Mouse (Mus musculus) gastrocnemius, postnatal 10 days (tissue): ENCODE results near the gene Dennd4a. TPM values are rescaled to one million over a fixed set of nuclear protein-coding genes. Genes with fewer than 3 reads are reported as not detected.

ENCODE experiments used
- DNase-seq: peaks from one replicate; pipeline ENCODE4 v3.0.0; 2021; ENCODE audit warnings: mixed read lengths
- total RNA-seq, 2 experiments: library from RNA; stranded (reverse); gene quantifications; 2 replicates each; pipeline ENCODE4 v1.2.3; 2021

The Dennd4a gene
- total RNA-seq, 2 experiments from 2014 or later: 7.7 to 13.1 TPM

- no peak for DNase-seq
Measured at GRCm38 (mm10) chr9:64790673-64791660, 20.2 kb upstream of the Dennd4a start.

- no peak for DNase-seq
Measured at GRCm38 (mm10) chr9:64791676-64792075, 19.5 kb upstream of the Dennd4a start.

DNA sequence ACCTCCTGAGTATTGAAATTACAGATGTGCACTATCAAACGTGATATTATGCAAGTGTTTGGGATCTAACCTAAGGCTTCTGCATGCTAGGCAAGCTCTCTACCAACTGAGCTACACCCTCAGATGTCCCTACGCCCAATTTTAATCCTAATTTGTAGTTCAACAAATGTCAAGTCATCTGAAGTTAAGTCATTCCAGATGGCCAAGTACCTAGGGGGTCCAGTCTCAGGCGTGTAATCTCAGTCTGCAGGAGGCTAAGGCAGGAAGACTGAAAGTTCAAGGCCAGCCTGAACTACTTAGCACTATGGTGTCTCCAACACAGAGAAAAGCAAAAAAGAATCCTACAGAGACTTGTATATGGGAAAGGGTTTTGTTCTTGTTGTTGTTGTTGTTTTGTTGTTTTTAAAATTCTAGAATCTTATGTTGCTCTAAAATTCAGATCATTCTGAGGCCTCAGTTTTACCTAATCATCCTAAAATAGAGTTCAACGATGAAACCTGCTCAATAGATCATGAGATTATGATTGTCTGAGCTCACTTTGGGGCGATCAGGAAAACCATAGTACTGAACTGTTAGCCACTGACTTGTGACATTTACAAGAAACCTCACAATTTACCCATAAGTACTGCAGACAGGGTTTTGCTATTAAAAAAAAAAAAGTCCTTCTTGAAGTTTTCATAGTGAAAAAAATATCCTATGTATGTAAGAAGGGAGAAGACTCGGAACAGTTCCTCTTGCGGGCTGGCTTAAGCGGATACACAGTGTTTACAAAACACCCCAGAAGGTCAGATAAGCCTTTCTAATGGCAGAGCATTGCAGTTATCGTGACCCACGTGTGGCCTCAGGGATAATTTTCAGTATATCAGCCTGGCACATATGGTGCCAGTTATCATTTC, 18.5 kb upstream of the Dennd4a start:
- no peak for DNase-seq

DNA sequence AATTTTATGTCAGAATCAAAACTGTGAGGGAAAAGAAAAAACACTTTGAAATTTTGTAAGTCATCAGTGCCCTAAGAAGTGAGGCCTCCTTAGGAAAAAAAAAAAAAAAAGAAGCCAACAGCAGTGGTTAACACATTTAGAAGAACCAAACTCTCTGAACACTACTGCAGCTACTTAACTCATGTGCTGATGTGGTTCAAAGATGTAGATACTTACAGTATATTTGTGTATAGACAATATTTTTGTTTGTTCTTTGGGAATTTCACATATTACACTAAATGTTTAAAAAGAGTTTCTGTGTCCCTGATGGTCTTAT, 17.9 kb upstream of the Dennd4a start:
- no peak for DNase-seq

GRCm38 (mm10) chr9:64793794-64794193, 17.3 kb upstream of the Dennd4a start:
- no peak for DNase-seq

- DNase-seq: no peak
Measured at GRCm38 (mm10) chr9:64794448-64795420, 16.4 kb upstream of the Dennd4a start.

DNA sequence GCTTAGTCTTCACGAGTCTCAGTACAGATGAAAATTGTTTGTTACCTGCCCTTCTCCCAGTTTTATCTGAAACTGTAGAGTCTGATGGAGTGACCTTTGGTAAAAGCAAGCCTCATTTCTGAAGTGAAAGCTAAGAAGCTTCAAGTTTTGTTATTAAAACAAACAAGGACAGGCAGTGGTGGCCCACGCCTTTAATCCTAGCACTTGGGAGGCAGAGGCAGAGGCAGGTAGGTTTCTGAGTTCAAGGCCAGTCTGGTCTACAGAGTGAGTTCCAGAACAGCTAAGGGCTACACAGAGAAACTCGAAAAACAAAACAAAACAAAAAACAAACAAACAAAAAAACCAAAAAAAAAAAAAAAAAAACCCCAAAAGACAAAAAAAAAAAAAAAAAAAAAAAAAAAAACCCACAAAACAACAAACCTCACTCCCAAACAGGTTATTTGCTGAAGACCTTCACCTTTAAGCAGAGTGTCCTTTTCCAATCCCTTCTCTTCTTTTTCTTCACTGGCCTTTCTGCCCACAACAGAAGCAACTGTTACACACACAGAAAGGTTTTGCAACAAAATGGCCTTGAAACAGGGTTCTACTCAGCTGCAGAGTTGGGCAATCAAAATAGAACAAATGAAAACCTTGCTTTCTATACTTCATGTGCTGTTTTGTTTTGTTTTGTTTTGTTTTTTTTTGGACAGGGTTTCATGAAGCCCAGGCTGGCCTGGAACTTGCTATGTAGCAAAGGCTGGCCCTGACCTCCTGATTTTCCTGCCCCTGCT, 15.1 kb upstream of the Dennd4a start:
- DNase-seq: no peak

GRCm38 (mm10) chr9:64797392-64797791, 13.7 kb upstream of the Dennd4a start:
- no peak for DNase-seq

DNA sequence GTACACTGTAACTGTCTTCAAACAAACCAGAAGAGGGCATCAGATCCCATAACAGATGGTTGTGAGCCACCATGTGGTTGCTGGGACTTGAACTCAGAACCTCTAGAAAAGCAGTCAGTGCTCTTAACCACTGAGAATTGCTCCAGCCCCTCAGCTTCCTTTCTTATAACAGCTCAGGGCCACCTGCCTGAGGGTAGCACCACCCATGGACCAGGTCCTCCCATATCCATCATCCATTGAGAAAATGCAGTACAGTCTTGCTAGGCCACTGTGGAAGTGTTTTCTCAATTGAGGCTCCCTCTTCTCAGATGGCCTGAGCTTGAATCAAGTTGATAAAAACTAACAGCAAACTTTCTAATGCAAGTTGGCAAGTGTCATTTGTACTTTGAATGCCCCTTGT, 13.0 kb upstream of the Dennd4a start:
- DNase-seq: no peak

DNA sequence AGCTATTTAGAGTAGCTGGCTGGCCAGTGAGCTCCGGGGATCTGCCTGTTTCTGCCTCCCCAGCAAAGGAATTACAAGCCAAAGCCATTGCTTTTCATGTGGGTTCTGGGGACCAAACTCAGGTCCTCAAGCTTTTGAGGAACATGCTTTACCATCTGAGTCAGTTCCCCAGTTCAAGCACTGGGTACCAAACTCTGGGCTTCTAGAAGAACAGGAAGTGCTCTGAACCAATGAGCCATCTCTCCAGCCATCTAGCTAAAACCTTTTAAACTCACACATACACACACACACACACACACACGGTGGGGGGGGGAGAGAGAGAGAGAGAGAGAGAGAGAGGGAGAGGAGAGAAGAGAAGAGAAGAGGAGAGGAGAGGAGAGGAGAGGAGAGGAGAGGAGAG, 12.3 kb upstream of the Dennd4a start:
- no peak for DNase-seq

GRCm38 (mm10) chr9:64799504-64799903, 11.6 kb upstream of the Dennd4a start:
- no peak for DNase-seq

DNA sequence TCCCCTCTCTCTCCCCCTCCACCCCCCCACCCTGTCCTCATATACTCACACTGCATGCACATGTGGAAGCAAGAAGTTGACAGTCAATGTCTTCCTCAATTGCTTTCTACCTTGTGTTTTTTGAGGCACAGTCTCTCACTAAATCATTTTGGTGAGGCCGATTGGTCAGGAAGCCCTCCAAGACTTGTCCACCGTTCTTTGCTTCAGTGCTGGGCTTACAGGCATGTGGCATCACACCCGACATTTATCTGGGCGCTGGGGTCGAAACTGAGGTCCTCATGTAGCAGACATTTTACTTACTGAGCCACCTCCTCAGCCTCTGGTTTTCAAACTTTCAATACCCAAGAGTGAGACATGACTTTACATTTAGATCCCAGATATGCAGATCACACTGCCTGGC, 8.6 kb upstream of the Dennd4a start:
- DNase-seq: no peak

DNA sequence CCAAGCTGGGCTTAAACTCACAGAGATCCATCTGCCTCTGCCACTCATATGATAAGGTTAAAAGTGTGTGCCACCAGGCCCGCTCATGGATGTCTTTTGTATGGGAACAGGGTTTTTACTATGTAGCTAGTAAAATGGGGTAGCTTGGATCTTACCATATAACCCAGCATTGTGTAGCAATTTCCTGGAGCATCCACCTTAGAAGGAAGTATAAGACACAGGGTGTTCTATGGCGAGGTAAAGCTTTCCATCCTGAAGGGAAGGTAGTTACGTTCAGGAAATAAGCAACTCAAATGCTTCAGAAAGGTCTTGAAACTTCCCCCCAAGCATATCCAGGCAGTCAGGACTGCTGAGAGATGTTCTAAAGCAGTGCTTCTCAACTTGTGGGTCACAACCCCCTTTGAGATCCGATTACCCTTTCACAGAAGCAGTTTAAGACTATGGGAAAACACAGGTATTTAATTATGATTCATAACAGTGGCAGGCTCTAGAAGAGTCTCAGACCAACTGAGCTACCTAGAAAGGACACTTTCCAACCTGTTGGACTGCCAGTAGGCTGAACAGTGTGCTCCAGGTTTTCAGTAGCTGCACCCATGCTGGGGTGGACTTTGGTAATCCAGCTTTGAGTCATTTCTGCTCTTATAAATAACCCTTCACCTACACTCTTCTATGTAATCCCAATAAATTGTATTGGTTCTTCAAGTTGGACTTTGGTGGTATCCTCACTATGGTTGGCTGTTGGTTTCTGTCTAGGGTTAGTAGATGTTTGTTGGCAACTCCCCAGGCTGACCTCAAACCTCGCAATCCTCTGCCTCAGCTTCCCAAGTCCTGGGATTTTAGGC, 7.5 kb upstream of the Dennd4a start:
- no peak for DNase-seq

GRCm38 (mm10) chr9:64805875-64806274, 5.3 kb upstream of the Dennd4a start:
- no peak for DNase-seq

- DNase-seq: no peak
Measured at GRCm38 (mm10) chr9:64806335-64807060, 4.6 kb upstream of the Dennd4a start.

DNA sequence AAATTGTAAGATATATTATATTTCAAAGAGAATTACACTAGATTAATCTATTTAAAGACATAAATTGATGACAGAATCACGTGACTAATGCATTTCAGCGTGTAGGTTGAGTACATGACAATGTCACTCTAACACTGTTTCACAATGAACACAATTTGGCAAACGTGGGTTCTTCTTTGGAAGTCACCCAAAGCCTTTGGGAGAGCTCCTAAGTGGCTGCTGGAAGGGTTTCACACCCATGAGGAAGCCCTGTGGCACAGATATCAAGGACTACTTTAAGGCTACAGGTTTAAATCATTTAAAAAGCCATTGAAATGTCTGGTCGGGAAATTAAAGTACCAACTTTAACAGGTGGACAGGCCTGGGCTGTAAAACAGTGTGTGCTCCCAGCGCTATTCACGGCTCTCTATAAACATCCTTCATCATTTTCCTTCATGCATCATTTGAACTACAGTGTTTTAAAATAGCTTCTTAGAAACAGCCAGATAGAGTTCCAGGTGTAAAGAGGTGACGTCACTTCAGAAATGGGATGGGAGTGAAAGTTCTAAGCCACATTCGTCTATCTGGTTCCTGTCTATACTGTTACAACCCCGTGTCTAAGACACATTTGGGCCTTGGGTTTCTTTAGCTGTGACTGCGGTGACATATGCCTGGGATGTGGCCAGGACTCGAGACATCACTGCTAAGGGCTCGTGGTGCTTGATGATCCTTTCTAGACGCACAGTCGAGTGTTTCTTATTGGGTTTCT, 3.9 kb upstream of the Dennd4a start:
- DNase-seq: no peak

- DNase-seq: no peak
Measured at GRCm38 (mm10) chr9:64809851-64810250, 1.3 kb upstream of the Dennd4a start.
